ENCODE assay signal across 14 mouse cellular contexts in the genomic region with DNA sequence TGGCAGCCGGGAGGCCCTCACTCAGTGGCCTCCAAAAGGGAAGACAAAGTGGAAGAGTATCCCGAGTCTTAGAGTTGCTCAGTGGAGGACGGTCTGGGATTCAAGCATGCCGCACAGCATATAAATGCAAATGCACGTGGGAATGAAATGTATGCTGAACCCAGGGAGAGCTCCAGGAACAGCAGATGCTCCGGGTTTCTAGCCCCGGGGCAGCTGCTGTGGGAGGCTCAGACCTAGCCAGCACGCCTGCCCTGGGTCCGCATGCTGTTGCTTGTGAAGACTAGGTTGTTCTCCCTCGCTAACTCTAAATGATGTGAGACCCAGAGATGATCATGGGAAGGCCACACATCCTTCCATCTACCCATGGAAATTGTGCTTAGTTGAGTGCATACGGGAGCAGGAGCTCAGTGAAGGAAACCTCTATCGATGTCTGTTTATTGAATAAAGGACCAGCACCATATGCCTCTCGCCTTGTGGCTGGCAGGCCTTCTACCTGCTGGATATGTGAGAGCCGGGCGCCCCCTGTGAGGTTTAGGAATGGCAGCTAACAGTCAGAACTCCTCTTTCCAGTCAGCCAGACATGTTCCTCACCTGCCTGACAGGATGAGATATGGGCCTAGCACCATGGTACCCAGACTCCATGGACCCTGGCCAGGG.
DNase-seq lines count a peak whose midpoint lies in the region; ATAC-seq and TF ChIP-seq lines count a peak whose summit lies in the region.
"Had no signal": no experiment of that assay in that cellular context is flagged by ENCODE, and none has a peak within 500 bp of the region (broad histone marks: within the 10 kb centered on the region; RNA-seq: fewer than 3 reads in every experiment).

No protein-coding gene starts in this region.

- H3K27me3 ChIP-seq in neural tube, embryonic 13.5 days: no peaks in the 10 kb centered on the region
- H3K27me3 ChIP-seq in neural tube, embryonic 15.5 days (replicated peaks): no peaks in the 10 kb centered on the region
- H3K27me3 ChIP-seq in stomach, postnatal 0 days (ENCODE audit: control insufficient read depth, insufficient read depth, low read length): no peaks in the 10 kb centered on the region
- H3K27me3 ChIP-seq: heart, embryonic 13.5 days; kidney, embryonic 15.5 days; liver, embryonic 15.5 days had no signal

- no peak overlapping the region for H3K9ac ChIP-seq in neural tube, embryonic 13.5 days
- no peak overlapping the region for H3K9ac ChIP-seq in neural tube, embryonic 15.5 days (replicated peaks)
- no peak overlapping the region for H3K9ac ChIP-seq in stomach, postnatal 0 days (ENCODE audit: low read length)
- H3K9ac ChIP-seq: heart, embryonic 13.5 days; kidney, embryonic 15.5 days; liver, embryonic 15.5 days had no signal

- H3K4me1 ChIP-seq in neural tube, embryonic 13.5 days (replicated peaks): peaks cover 11% of the 10 kb centered on the region
- H3K4me1 ChIP-seq in neural tube, embryonic 15.5 days: no peaks in the 10 kb centered on the region
- no peaks in the 10 kb centered on the region for H3K4me1 ChIP-seq in stomach, postnatal 0 days (replicated peaks; ENCODE audit: control insufficient read depth, insufficient read depth)
- H3K4me1 ChIP-seq: kidney, embryonic 15.5 days had no signal

- intact Hi-C loops in heart, postnatal 14 days (cut with DNase I): no loop called here

- no peaks in the 10 kb centered on the region for H3K9me3 ChIP-seq in neural tube, embryonic 13.5 days
- H3K9me3 ChIP-seq in neural tube, embryonic 15.5 days (replicated peaks): no peaks in the 10 kb centered on the region
- no peaks in the 10 kb centered on the region for H3K9me3 ChIP-seq in stomach, postnatal 0 days (ENCODE audit: control insufficient read depth, low read length)
- H3K9me3 ChIP-seq: kidney, embryonic 15.5 days; liver, embryonic 15.5 days had no signal

- no peak for TF ChIP-seq EP300 in stomach, postnatal 0 days (optimal IDR thresholded peaks at IDR 0.05)

- peaks cover 79% of the 10 kb centered on the region for H3K36me3 ChIP-seq in neural tube, embryonic 13.5 days
- H3K36me3 ChIP-seq in neural tube, embryonic 15.5 days: peaks cover 67% of the 10 kb centered on the region
- H3K36me3 ChIP-seq in stomach, postnatal 0 days (ENCODE audit: control insufficient read depth, insufficient read depth, low read length): peaks cover 13% of the 10 kb centered on the region

- H3K4me3 ChIP-seq in neural tube, embryonic 13.5 days: no peak overlapping the region
- no peak overlapping the region for H3K4me3 ChIP-seq in neural tube, embryonic 15.5 days (replicated peaks)
- no peak overlapping the region for H3K4me3 ChIP-seq in stomach, postnatal 0 days (ENCODE audit: low read depth, low read length)
- H3K4me3 ChIP-seq: heart, embryonic 13.5 days; kidney, embryonic 15.5 days; liver, embryonic 15.5 days had no signal

- TF ChIP-seq CTCF in stomach, postnatal 0 days (IDR thresholded peaks at IDR 0.05; ENCODE audit: low read depth): peak; percentile 30

- H3K4me2 ChIP-seq in neural tube, embryonic 13.5 days: no peak overlapping the region
- no peak overlapping the region for H3K4me2 ChIP-seq in neural tube, embryonic 15.5 days
- no peak overlapping the region for H3K4me2 ChIP-seq in stomach, postnatal 0 days (replicated peaks; ENCODE audit: low read depth)
- H3K4me2 ChIP-seq: heart, embryonic 13.5 days; kidney, embryonic 15.5 days; liver, embryonic 15.5 days had no signal

- 60% methylated on average over 15 of the region's 15 CpGs for WGBS in neural tube, embryonic 13.5 days
- 65% methylated on average over 15 of the region's 15 CpGs for WGBS in neural tube, embryonic 15.5 days
- 86% methylated on average over 15 of the region's 15 CpGs for WGBS in stomach, postnatal 0 days

- DNase-seq in layer of hippocampus, adult 11-12 months (ENCODE audit: low spot score): peak; percentile 52
- DNase-seq in layer of hippocampus, adult 8-10 months (ENCODE audit: low spot score in 2 of 2): no peak
- DNase-seq in cerebellum, postnatal 25 days: peak; percentile 68 to 82
- no peak for DNase-seq in stomach, postnatal 0 days (ENCODE audit: low spot score)
- no peak for DNase-seq in kidney, postnatal 14 days
- DNase-seq in heart, postnatal 14 days: no peak
- DNase-seq: spleen, adult 18-20 months had no signal

- ATAC-seq in neural tube, embryonic 13.5 days (ENCODE audit: low read depth): 0 out of 2 replicates have a peak, but pooled peaks have one; percentile 40
- ATAC-seq in neural tube, embryonic 15.5 days (ENCODE audit: low FRiP score): no peak
- ATAC-seq in stomach, postnatal 0 days (ENCODE audit: low FRiP score, low TSS enrichment): no peak
- ATAC-seq: activated CD4-positive, CD25-positive, alpha-beta regulatory T cell, adult 4 months; CD4-positive, CD25-positive, alpha-beta regulatory T cell, adult 4 months had no signal

- peak overlapping the region; percentile 25; the same call in 1 of the 2 replicates for H3K27ac ChIP-seq in neural tube, embryonic 13.5 days (replicated peaks)
- no peak overlapping the region for H3K27ac ChIP-seq in neural tube, embryonic 15.5 days (replicated peaks)
- no peak overlapping the region for H3K27ac ChIP-seq in stomach, postnatal 0 days (replicated peaks)
- H3K27ac ChIP-seq: heart, embryonic 13.5 days; kidney, embryonic 15.5 days; liver, embryonic 15.5 days had no signal

Comparison
In these comparisons a context has a peak if more than half of its experiments do, and no peak if none do; other contexts are left out.
1. DNase-seq: peak in layer of hippocampus, adult 11-12 months (single experiment) and cerebellum, postnatal 25 days (2 of 2); none in layer of hippocampus, adult 8-10 months (0 of 2), stomach, postnatal 0 days (single experiment), kidney, postnatal 14 days (single experiment) and heart, postnatal 14 days (0 of 2).